26 mouse cellular contexts compared by ENCODE assay signal in genomic region chr4:103576305-103576704, GRCm38 (mm10). TPM values are rescaled to one million over a fixed set of nuclear protein-coding genes. Genes with fewer than 3 reads are reported as not detected.
DNase-seq lines count a peak whose midpoint lies in the region; ATAC-seq lines count a peak whose summit lies in the region.
"Had no signal": no experiment of that assay in that cellular context is flagged by ENCODE, and none has a peak within 500 bp of the region (broad histone marks: within the 10 kb centered on the region; RNA-seq: fewer than 3 reads in every experiment).

No protein-coding gene starts in this region.

- H3K4me1 ChIP-seq in hindbrain, embryonic 14.5 days (replicated peaks; ENCODE audit: control insufficient read depth, insufficient read depth, low read length) = no peaks in the 10 kb centered on the region
- peaks cover 4% of the 10 kb centered on the region; the same call in 1 of the 2 replicates for H3K4me1 ChIP-seq in hindbrain, embryonic 16.5 days (ENCODE audit: control insufficient read depth, insufficient read depth, low read depth, low read length)
- H3K4me1 ChIP-seq: embryonic facial prominence, embryonic 12.5 days; heart, embryonic 15.5 days; limb, embryonic 15.5 days; megakaryocyte, embryonic 14.5 days; midbrain, embryonic 13.5 days; neural tube, embryonic 13.5 days had no signal

- DNase-seq in cerebellum, postnatal 10 days = peak; percentile 84 to 86
- no peak for DNase-seq in cerebellum, adult 9-11 months
- DNase-seq in hindbrain, embryonic 14.5 days (ENCODE audit: low spot score) = peak; percentile 18
- DNase-seq in right cerebral cortex, postnatal 4 days = peak; percentile 39
- DNase-seq in right cerebral cortex, adult 2 months (ENCODE audit: low spot score in 2 of 2) = no peak
- DNase-seq in ovary, postnatal 10 days (ENCODE audit: low spot score) = no peak
- DNase-seq in retina, embryonic 14.5 days (ENCODE audit: low spot score) = no peak
- DNase-seq: adrenal gland, postnatal 10 days; cerebellum, adult 9-10 months; gastrocnemius, postnatal 36 days; heart, postnatal 4 days; kidney, postnatal 36 days; lung, embryonic 14.5 days; lung, postnatal 36 days; right cerebral cortex, postnatal 25 days; thymus, postnatal 14 days had no signal

- WGBS in hindbrain, embryonic 14.5 days = 85% methylated on average over 6 of the region's 6 CpGs
- WGBS in hindbrain, embryonic 16.5 days = 76% methylated on average over 6 of the region's 6 CpGs

- no peak overlapping the region for H3K4me3 ChIP-seq in hindbrain, embryonic 14.5 days (replicated peaks; ENCODE audit: low read length)
- H3K4me3 ChIP-seq in hindbrain, embryonic 16.5 days (ENCODE audit: low read length) = no peak overlapping the region
- H3K4me3 ChIP-seq: embryonic facial prominence, embryonic 12.5 days; heart, embryonic 15.5 days; limb, embryonic 15.5 days; megakaryocyte, embryonic 14.5 days; midbrain, embryonic 13.5 days; neural tube, embryonic 13.5 days had no signal

- H3K27ac ChIP-seq in hindbrain, embryonic 14.5 days = no peak overlapping the region
- no peak overlapping the region for H3K27ac ChIP-seq in hindbrain, embryonic 16.5 days (ENCODE audit: low read depth, low read length)
- H3K27ac ChIP-seq: embryonic facial prominence, embryonic 12.5 days; heart, embryonic 15.5 days; limb, embryonic 15.5 days; liver, embryonic 14.5 days; midbrain, embryonic 13.5 days; neural tube, embryonic 13.5 days had no signal

- no peak overlapping the region for H3K4me2 ChIP-seq in hindbrain, embryonic 14.5 days (replicated peaks)
- no peak overlapping the region for H3K4me2 ChIP-seq in hindbrain, embryonic 16.5 days (ENCODE audit: low read length)
- H3K4me2 ChIP-seq: embryonic facial prominence, embryonic 12.5 days; heart, embryonic 15.5 days; limb, embryonic 15.5 days; lung, embryonic 14.5 days; midbrain, embryonic 13.5 days; neural tube, embryonic 13.5 days had no signal

- no peaks in the 10 kb centered on the region for H3K36me3 ChIP-seq in hindbrain, embryonic 14.5 days (replicated peaks; ENCODE audit: control insufficient read depth, insufficient read depth)
- no peaks in the 10 kb centered on the region for H3K36me3 ChIP-seq in hindbrain, embryonic 16.5 days (ENCODE audit: control insufficient read depth, insufficient read depth, low read length)
- H3K36me3 ChIP-seq: embryonic facial prominence, embryonic 12.5 days; heart, embryonic 15.5 days; limb, embryonic 15.5 days; midbrain, embryonic 13.5 days; neural tube, embryonic 13.5 days had no signal

- no peaks in the 10 kb centered on the region for H3K9me3 ChIP-seq in hindbrain, embryonic 14.5 days (ENCODE audit: control insufficient read depth, low read length)
- no peaks in the 10 kb centered on the region for H3K9me3 ChIP-seq in hindbrain, embryonic 16.5 days (ENCODE audit: control insufficient read depth, low read length)
- H3K9me3 ChIP-seq: embryonic facial prominence, embryonic 12.5 days; heart, embryonic 15.5 days; limb, embryonic 15.5 days; midbrain, embryonic 13.5 days; neural tube, embryonic 13.5 days had no signal

- ATAC-seq in hindbrain, embryonic 14.5 days (ENCODE audit: low FRiP score) = no peak
- ATAC-seq in hindbrain, embryonic 16.5 days = no peak
- ATAC-seq: activated CD4-positive, CD25-positive, alpha-beta regulatory T cell, adult 4 months; intestine, postnatal 0 days; midbrain, embryonic 13.5 days had no signal

- H3K27me3 ChIP-seq in hindbrain, embryonic 14.5 days (ENCODE audit: control insufficient read depth, insufficient read depth, low read length) = no peaks in the 10 kb centered on the region
- H3K27me3 ChIP-seq in hindbrain, embryonic 16.5 days (replicated peaks; ENCODE audit: control insufficient read depth, insufficient read depth, low read length) = no peaks in the 10 kb centered on the region
- H3K27me3 ChIP-seq: embryonic facial prominence, embryonic 12.5 days; heart, embryonic 15.5 days; limb, embryonic 15.5 days; megakaryocyte, embryonic 14.5 days; midbrain, embryonic 13.5 days; neural tube, embryonic 13.5 days had no signal

- no peak overlapping the region for H3K9ac ChIP-seq in hindbrain, embryonic 14.5 days
- H3K9ac ChIP-seq in hindbrain, embryonic 16.5 days (ENCODE audit: low read depth, low read length) = no peak overlapping the region
- H3K9ac ChIP-seq: embryonic facial prominence, embryonic 12.5 days; heart, embryonic 15.5 days; limb, embryonic 15.5 days; liver, embryonic 14.5 days; lung, embryonic 14.5 days; midbrain, embryonic 13.5 days; neural tube, embryonic 13.5 days had no signal

RNA-seq across cellular contexts. Expression of gene Dab1, which starts 42.9 kb away (rescaled TPM):
- 62.9 and 75.1 TPM in 2 replicates for polyA plus RNA-seq in hindbrain, embryonic 14.5 days (2014; fragmentation: Nextera tagmentation; extraction: Ambion mirVana)
- 77.5 and 92.1 TPM in 2 replicates for polyA plus RNA-seq in hindbrain, embryonic 16.5 days (2015; fragmentation: Nextera tagmentation; extraction: Ambion mirVana)

Comparison
In these comparisons a context has a peak if more than half of its experiments do, and no peak if none do; other contexts are left out.
1. DNase-seq: peak in cerebellum, postnatal 10 days (2 of 2), hindbrain, embryonic 14.5 days (single experiment) and right cerebral cortex, postnatal 4 days (single experiment); none in cerebellum, adult 9-11 months (single experiment), right cerebral cortex, adult 2 months (0 of 2), ovary, postnatal 10 days (single experiment) and retina, embryonic 14.5 days (single experiment).